ENCODE assay signal across 10 mouse cellular contexts in the genomic region with DNA sequence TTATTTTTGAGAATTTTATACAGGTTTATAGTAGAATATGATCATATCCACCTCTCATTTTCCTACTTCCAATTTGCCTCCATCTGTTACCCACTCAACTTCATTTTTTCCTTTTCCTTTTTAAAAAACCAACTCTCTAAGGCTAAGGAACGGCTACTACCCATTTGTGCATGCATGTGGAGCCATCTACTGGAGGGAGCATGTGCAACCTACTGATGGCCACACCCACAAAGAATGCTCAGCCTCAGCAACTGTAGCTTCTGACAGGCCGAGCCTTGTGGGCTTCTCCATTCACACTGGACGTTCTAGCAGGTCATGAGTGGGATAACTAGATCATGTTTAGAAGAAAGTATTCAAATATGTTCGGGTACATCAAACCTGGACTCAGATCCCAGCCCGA.
A peak's percentile ranks its signal among the peaks of the same experiment; 100 is the strongest.
DNase-seq lines count a peak whose midpoint lies in the region; ATAC-seq and TF ChIP-seq lines count a peak whose summit lies in the region.
"Had no signal": no experiment of that assay in that cellular context is flagged by ENCODE, and none has a peak within 500 bp of the region (broad histone marks: within the 10 kb centered on the region; RNA-seq: fewer than 3 reads in every experiment).

No protein-coding gene starts in this region.

- intact Hi-C loops in left cerebral cortex, postnatal 10 days (cut with DNase I): loop anchor here (10.0 kb wide), 1 partner anchor 192 kb away; no protein-coding TSS in a partner anchor

- no peaks in the 10 kb centered on the region for H3K4me1 ChIP-seq in neural tube, embryonic 11.5 days (ENCODE audit: control insufficient read depth, insufficient read depth, low read length)
- H3K4me1 ChIP-seq in neural tube, embryonic 15.5 days: no peaks in the 10 kb centered on the region
- H3K4me1 ChIP-seq in midbrain, embryonic 13.5 days (replicated peaks): no peaks in the 10 kb centered on the region
- no peaks in the 10 kb centered on the region for H3K4me1 ChIP-seq in thymus, adult 2 months (replicated peaks; ENCODE audit: control insufficient read depth, insufficient read depth, low read length)
- H3K4me1 ChIP-seq: embryonic facial prominence, embryonic 13.5 days; limb, embryonic 13.5 days had no signal

- no peak for TF ChIP-seq POLR2A in thymus, adult 2 months (IDR thresholded peaks at IDR 0.05; ENCODE audit: control insufficient read depth, extremely low read depth, insufficient read depth, low read length, poor library complexity)

- no peak for ATAC-seq in neural tube, embryonic 11.5 days (ENCODE audit: insufficient read depth, low FRiP score, low TSS enrichment)
- ATAC-seq in neural tube, embryonic 15.5 days (ENCODE audit: low FRiP score): no peak; the same call in 1 of the 2 replicates
- ATAC-seq in common myeloid progenitor, adult 5-6 weeks (replicated peaks; ENCODE audit: low read depth, poor library complexity, severe bottlenecking): peak; percentile 100
- ATAC-seq in hematopoietic stem cell, adult 5-6 weeks (replicated peaks in 1 of 2; ENCODE audit: insufficient read depth in 1 of 2, low FRiP score in 2 of 2, low TSS enrichment in 1 of 2, low read depth in 1 of 2, poor library complexity in 2 of 2, severe bottlenecking in 2 of 2): peak; percentile 80 to 95
- ATAC-seq in midbrain, embryonic 13.5 days: 0 out of 2 replicates have a peak, but pooled peaks have one; percentile 30

- H3K36me3 ChIP-seq in neural tube, embryonic 11.5 days (ENCODE audit: control insufficient read depth, insufficient read depth, low read length): no peaks in the 10 kb centered on the region
- H3K36me3 ChIP-seq in neural tube, embryonic 15.5 days: no peaks in the 10 kb centered on the region
- H3K36me3 ChIP-seq in midbrain, embryonic 13.5 days: no peaks in the 10 kb centered on the region
- H3K36me3 ChIP-seq in thymus, adult 2 months (ENCODE audit: control insufficient read depth, insufficient read depth, low read length): no peaks in the 10 kb centered on the region
- H3K36me3 ChIP-seq: embryonic facial prominence, embryonic 13.5 days; limb, embryonic 13.5 days had no signal

- no peaks in the 10 kb centered on the region for H3K9me3 ChIP-seq in neural tube, embryonic 11.5 days (ENCODE audit: control insufficient read depth, low read length)
- no peaks in the 10 kb centered on the region for H3K9me3 ChIP-seq in neural tube, embryonic 15.5 days (replicated peaks)
- no peaks in the 10 kb centered on the region for H3K9me3 ChIP-seq in midbrain, embryonic 13.5 days
- H3K9me3 ChIP-seq: embryonic facial prominence, embryonic 13.5 days; limb, embryonic 13.5 days had no signal

- no peak overlapping the region for H3K4me2 ChIP-seq in neural tube, embryonic 11.5 days (ENCODE audit: low read depth)
- H3K4me2 ChIP-seq in neural tube, embryonic 15.5 days: no peak overlapping the region
- no peak overlapping the region for H3K4me2 ChIP-seq in midbrain, embryonic 13.5 days (replicated peaks)
- H3K4me2 ChIP-seq: embryonic facial prominence, embryonic 13.5 days; limb, embryonic 13.5 days had no signal

- H3K27ac ChIP-seq in neural tube, embryonic 11.5 days (ENCODE audit: low read depth, low read length): no peak overlapping the region
- no peak overlapping the region for H3K27ac ChIP-seq in neural tube, embryonic 15.5 days (replicated peaks)
- no peak overlapping the region for H3K27ac ChIP-seq in midbrain, embryonic 13.5 days
- no peak overlapping the region for H3K27ac ChIP-seq in thymus, adult 2 months (ENCODE audit: control insufficient read depth, insufficient read depth, low read length)
- H3K27ac ChIP-seq: embryonic facial prominence, embryonic 13.5 days; limb, embryonic 13.5 days had no signal

- TF ChIP-seq CTCF in thymus, adult 2 months (IDR thresholded peaks at IDR 0.05; ENCODE audit: borderline replicate concordance, control insufficient read depth, extremely low read depth, insufficient read depth, low read length, poor library complexity): no peak

- peak; percentile 50 for DNase-seq in neural tube, embryonic 11.5 days (ENCODE audit: low spot score)
- DNase-seq in T-cell, adult 2 months (ENCODE audit: low spot score): peak; percentile 25
- DNase-seq in left cerebral cortex, postnatal 10 days (ENCODE audit: extremely low spot score in 1 of 2, low spot score in 2 of 2): peak; percentile 21 to 42
- peak; percentile 39 for DNase-seq in thymus, adult 2 months

- 39% methylated on average over 5 of the region's 5 CpGs for WGBS in neural tube, embryonic 11.5 days
- 39% methylated on average over 5 of the region's 5 CpGs for WGBS in neural tube, embryonic 15.5 days
- WGBS in midbrain, embryonic 13.5 days: 38% methylated on average over 5 of the region's 5 CpGs
- 30% methylated on average over 5 of the region's 5 CpGs for WGBS in thymus, adult 2 months

- no peaks in the 10 kb centered on the region for H3K27me3 ChIP-seq in neural tube, embryonic 11.5 days (ENCODE audit: control insufficient read depth, insufficient read depth, low read length)
- H3K27me3 ChIP-seq in neural tube, embryonic 15.5 days (replicated peaks): no peaks in the 10 kb centered on the region
- no peaks in the 10 kb centered on the region for H3K27me3 ChIP-seq in midbrain, embryonic 13.5 days
- no peaks in the 10 kb centered on the region for H3K27me3 ChIP-seq in thymus, adult 2 months (ENCODE audit: control insufficient read depth, insufficient read depth, low read length)

- H3K9ac ChIP-seq in neural tube, embryonic 11.5 days (ENCODE audit: low read length): no peak overlapping the region
- H3K9ac ChIP-seq in neural tube, embryonic 15.5 days (replicated peaks): no peak overlapping the region
- H3K9ac ChIP-seq in midbrain, embryonic 13.5 days (replicated peaks): no peak overlapping the region
- H3K9ac ChIP-seq: embryonic facial prominence, embryonic 13.5 days; limb, embryonic 13.5 days had no signal

- no peak overlapping the region for H3K4me3 ChIP-seq in neural tube, embryonic 11.5 days (ENCODE audit: low read depth, low read length)
- H3K4me3 ChIP-seq in neural tube, embryonic 15.5 days (replicated peaks): no peak overlapping the region
- no peak overlapping the region for H3K4me3 ChIP-seq in midbrain, embryonic 13.5 days (replicated peaks)
- no peak overlapping the region for H3K4me3 ChIP-seq in thymus, adult 2 months (ENCODE audit: control insufficient read depth, insufficient read depth, low read length)
- H3K4me3 ChIP-seq: embryonic facial prominence, embryonic 13.5 days; limb, embryonic 13.5 days had no signal

Comparison
In these comparisons a context has a peak if more than half of its experiments do, and no peak if none do; other contexts are left out.
1. ATAC-seq: peak in common myeloid progenitor, adult 5-6 weeks (single experiment), hematopoietic stem cell, adult 5-6 weeks (2 of 2) and midbrain, embryonic 13.5 days (single experiment); none in neural tube, embryonic 11.5 days (single experiment) and neural tube, embryonic 15.5 days (single experiment).
2. Peak in every context shown above with its lines, with median percentiles within 50 percentile points of each other: DNase-seq.